Comparison of ENCODE assay signal across 7 mouse cellular contexts in the genomic region with DNA sequence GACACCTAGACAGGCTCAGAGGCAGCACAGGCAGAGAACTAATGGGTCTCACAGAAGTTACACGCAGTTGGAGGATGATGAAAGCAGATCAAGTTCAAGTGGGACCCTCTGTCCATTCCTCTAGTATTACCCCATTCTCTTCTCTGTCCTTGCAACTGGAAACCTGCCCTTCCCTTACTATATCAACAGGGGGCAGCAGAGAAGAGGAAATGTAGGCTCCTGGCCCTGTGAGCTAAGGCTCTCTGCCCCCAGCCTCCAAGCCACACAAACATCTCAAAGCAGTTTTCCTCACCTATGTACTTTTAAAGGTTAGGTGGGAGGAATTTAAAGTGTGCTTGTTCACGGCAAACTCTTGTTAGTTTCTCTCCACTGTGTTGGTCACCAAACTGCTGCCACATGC. TPM values are rescaled to one million over a fixed set of nuclear protein-coding genes. Genes with fewer than 3 reads are reported as not detected.
A peak's percentile ranks its signal among the peaks of the same experiment; 100 is the strongest.
DNase-seq lines count a peak whose midpoint lies in the region; ATAC-seq lines count a peak whose summit lies in the region.

No protein-coding gene starts in this region.

- 74% methylated on average over 2 of the region's 2 CpGs for WGBS in forebrain, embryonic 13.5 days

- H3K27ac ChIP-seq in forebrain, embryonic 13.5 days: no peak overlapping the region

- no peak overlapping the region for H3K4me2 ChIP-seq in forebrain, embryonic 13.5 days

- ATAC-seq in megakaryocyte progenitor cell, adult 5-6 weeks (replicated peaks; ENCODE audit: poor library complexity): peak; percentile 48; the same call in 1 of the 2 replicates
- no peak for ATAC-seq in forebrain, embryonic 13.5 days

- peak; percentile 11 for DNase-seq in kidney, adult 11 months
- DNase-seq in kidney, postnatal 4 days: no peak
- peak; percentile 33 for DNase-seq in ES-CJ7 (ENCODE audit: low read depth, low spot score)
- peak; percentile 68 for DNase-seq in brain, adult 2 months (ENCODE audit: low read depth, low spot score)
- peak; percentile 8 for DNase-seq in induced T-regulatory cell, adult 2 months (ENCODE audit: low read depth)

- no peak overlapping the region for H3K9ac ChIP-seq in forebrain, embryonic 13.5 days

- no peaks in the 10 kb centered on the region for H3K4me1 ChIP-seq in forebrain, embryonic 13.5 days

- no peaks in the 10 kb centered on the region for H3K27me3 ChIP-seq in forebrain, embryonic 13.5 days

- H3K36me3 ChIP-seq in forebrain, embryonic 13.5 days (ENCODE audit: poor library complexity, severe bottlenecking): no peaks in the 10 kb centered on the region

- peaks cover 7% of the 10 kb centered on the region for H3K9me3 ChIP-seq in forebrain, embryonic 13.5 days (replicated peaks)

- no peak overlapping the region for H3K4me3 ChIP-seq in forebrain, embryonic 13.5 days

RNA-seq across cellular contexts. Expression of gene Slc2a12, which starts 26.0 kb away (rescaled TPM):
- total RNA-seq in megakaryocyte progenitor cell, adult 5-6 weeks (2015): not detected in 2 replicates
- total RNA-seq in megakaryocyte progenitor cell, adult 5-6 weeks (2017): not detected in 2 replicates
- 2.3 and 2.4 TPM in 2 replicates for polyA plus RNA-seq in forebrain, embryonic 13.5 days (2015; fragmentation: Nextera tagmentation; extraction: Ambion mirVana)

Comparison
In these comparisons a context has a peak if more than half of its experiments do, and no peak if none do; other contexts are left out.
1. DNase-seq: peak in kidney, adult 11 months (single experiment), ES-CJ7 (single experiment), brain, adult 2 months (single experiment) and induced T-regulatory cell, adult 2 months (single experiment); none in kidney, postnatal 4 days (0 of 2).